Mouse (Mus musculus): ENCODE data around the gene Map3k7.
"Not testable (repeated sequence)": the region's sequence is repeated elsewhere in the genome, so short reads cannot be mapped to it uniquely, and the experiment has no call there.

Gene Map3k7

GRCm38 (mm10) chr4:32021131-32021530 lies 57.2 kb downstream of the Map3k7 start:
- no peak for DNase-seq (ENCODE audit: low read depth, low spot score)
- H3K27me3 ChIP-seq (ENCODE audit: control insufficient read depth, insufficient read depth, low read length, poor library complexity, severe bottlenecking): no peaks in the 10 kb centered on the region
- H3K36me3 ChIP-seq (ENCODE audit: control insufficient read depth, insufficient read depth, low read length, poor library complexity, severe bottlenecking): peaks cover 9% of the 10 kb centered on the region

GRCm38 (mm10) chr4:32022321-32022720 lies 58.4 kb downstream of the Map3k7 start:
- no peak for DNase-seq (ENCODE audit: low read depth, low spot score)
- Histone ChIP-seq H3K27me3 (ENCODE audit: control insufficient read depth, insufficient read depth, low read length, poor library complexity, severe bottlenecking) (no peaks in the 10 kb centered on the region), H3K36me3 (ENCODE audit: control insufficient read depth, insufficient read depth, low read length, poor library complexity, severe bottlenecking) (peaks cover 7% of the 10 kb centered on the region)

- DNase-seq (ENCODE audit: low read depth, low spot score); H3K27me3 ChIP-seq (ENCODE audit: control insufficient read depth, insufficient read depth, low read length, poor library complexity, severe bottlenecking); H3K36me3 ChIP-seq (ENCODE audit: control insufficient read depth, insufficient read depth, low read length, poor library complexity, severe bottlenecking): not testable (repeated sequence)
Measured at GRCm38 (mm10) chr4:32024170-32024569, 60.3 kb downstream of the Map3k7 start.

- DNase-seq (ENCODE audit: low read depth, low spot score): no peak
- Histone ChIP-seq H3K36me3 (ENCODE audit: control insufficient read depth, insufficient read depth, low read length, poor library complexity, severe bottlenecking) (no peaks in the 10 kb centered on the region), H3K27me3 (ENCODE audit: control insufficient read depth, insufficient read depth, low read length, poor library complexity, severe bottlenecking) (no peaks in the 10 kb centered on the region)
Measured at GRCm38 (mm10) chr4:32025105-32025504, 61.2 kb downstream of the Map3k7 start.

GRCm38 (mm10) chr4:32027094-32027493 lies 63.2 kb downstream of the Map3k7 start:
- no peak for DNase-seq (ENCODE audit: low read depth, low spot score)
- H3K27me3 ChIP-seq (ENCODE audit: control insufficient read depth, insufficient read depth, low read length, poor library complexity, severe bottlenecking): no peaks in the 10 kb centered on the region
- no peaks in the 10 kb centered on the region for H3K36me3 ChIP-seq (ENCODE audit: control insufficient read depth, insufficient read depth, low read length, poor library complexity, severe bottlenecking)

- H3K27me3 ChIP-seq (ENCODE audit: control insufficient read depth, insufficient read depth, low read length, poor library complexity, severe bottlenecking): no peaks in the 10 kb centered on the region
- H3K36me3 ChIP-seq (ENCODE audit: control insufficient read depth, insufficient read depth, low read length, poor library complexity, severe bottlenecking): no peaks in the 10 kb centered on the region
- no peak for DNase-seq (ENCODE audit: low read depth, low spot score)
Measured at GRCm38 (mm10) chr4:32037267-32037666, 73.4 kb downstream of the Map3k7 start.

GRCm38 (mm10) chr4:32041741-32042452 lies 78.0 kb downstream of the Map3k7 start:
- H3K27me3 ChIP-seq (ENCODE audit: control insufficient read depth, insufficient read depth, low read length, poor library complexity, severe bottlenecking): no peaks in the 10 kb centered on the region
- H3K36me3 ChIP-seq (ENCODE audit: control insufficient read depth, insufficient read depth, low read length, poor library complexity, severe bottlenecking): no peaks in the 10 kb centered on the region
- peak; percentile 26 for DNase-seq (ENCODE audit: low read depth, low spot score)

GRCm38 (mm10) chr4:32045234-32045633 lies 81.3 kb downstream of the Map3k7 start:
- no peak for DNase-seq (ENCODE audit: low read depth, low spot score)
- Histone ChIP-seq H3K27me3 (ENCODE audit: control insufficient read depth, insufficient read depth, low read length, poor library complexity, severe bottlenecking) (no peaks in the 10 kb centered on the region), H3K36me3 (ENCODE audit: control insufficient read depth, insufficient read depth, low read length, poor library complexity, severe bottlenecking) (no peaks in the 10 kb centered on the region)

- Histone ChIP-seq H3K36me3 (ENCODE audit: control insufficient read depth, insufficient read depth, low read length, poor library complexity, severe bottlenecking) (no peaks in the 10 kb centered on the region), H3K27me3 (ENCODE audit: control insufficient read depth, insufficient read depth, low read length, poor library complexity, severe bottlenecking) (no peaks in the 10 kb centered on the region)
- DNase-seq (ENCODE audit: low read depth, low spot score): no peak
Measured at GRCm38 (mm10) chr4:32049824-32050223, 85.9 kb downstream of the Map3k7 start.

GRCm38 (mm10) chr4:32053171-32053570 lies 89.3 kb downstream of the Map3k7 start:
- Histone ChIP-seq H3K27me3 (ENCODE audit: control insufficient read depth, insufficient read depth, low read length, poor library complexity, severe bottlenecking) (no peaks in the 10 kb centered on the region), H3K36me3 (ENCODE audit: control insufficient read depth, insufficient read depth, low read length, poor library complexity, severe bottlenecking) (no peaks in the 10 kb centered on the region)
- DNase-seq (ENCODE audit: low read depth, low spot score): no peak

GRCm38 (mm10) chr4:32055151-32056052 lies 91.5 kb downstream of the Map3k7 start:
- DNase-seq (ENCODE audit: low read depth, low spot score): peak; percentile 91
- Histone ChIP-seq H3K27me3 (ENCODE audit: control insufficient read depth, insufficient read depth, low read length, poor library complexity, severe bottlenecking) (no peaks in the 10 kb centered on the region), H3K36me3 (ENCODE audit: control insufficient read depth, insufficient read depth, low read length, poor library complexity, severe bottlenecking) (no peaks in the 10 kb centered on the region)

- Histone ChIP-seq H3K27me3 (ENCODE audit: control insufficient read depth, insufficient read depth, low read length, poor library complexity, severe bottlenecking) (no peaks in the 10 kb centered on the region), H3K36me3 (ENCODE audit: control insufficient read depth, insufficient read depth, low read length, poor library complexity, severe bottlenecking) (no peaks in the 10 kb centered on the region)
- DNase-seq (ENCODE audit: low read depth, low spot score): no peak
Measured at GRCm38 (mm10) chr4:32056441-32056840, 92.5 kb downstream of the Map3k7 start.

GRCm38 (mm10) chr4:32057102-32057501 lies 93.2 kb downstream of the Map3k7 start:
- Histone ChIP-seq H3K27me3 (ENCODE audit: control insufficient read depth, insufficient read depth, low read length, poor library complexity, severe bottlenecking) (no peaks in the 10 kb centered on the region), H3K36me3 (ENCODE audit: control insufficient read depth, insufficient read depth, low read length, poor library complexity, severe bottlenecking) (no peaks in the 10 kb centered on the region)
- DNase-seq (ENCODE audit: low read depth, low spot score): peak; percentile 75

GRCm38 (mm10) chr4:32060686-32061085 lies 96.8 kb downstream of the Map3k7 start:
- Histone ChIP-seq H3K27me3 (ENCODE audit: control insufficient read depth, insufficient read depth, low read length, poor library complexity, severe bottlenecking) (no peaks in the 10 kb centered on the region), H3K36me3 (ENCODE audit: control insufficient read depth, insufficient read depth, low read length, poor library complexity, severe bottlenecking) (no peaks in the 10 kb centered on the region)
- DNase-seq (ENCODE audit: low read depth, low spot score): no peak

- H3K36me3 ChIP-seq (ENCODE audit: control insufficient read depth, insufficient read depth, low read length, poor library complexity, severe bottlenecking): no peaks in the 10 kb centered on the region
- no peaks in the 10 kb centered on the region for H3K27me3 ChIP-seq (ENCODE audit: control insufficient read depth, insufficient read depth, low read length, poor library complexity, severe bottlenecking)
- no peak for DNase-seq (ENCODE audit: low read depth, low spot score)
Measured at GRCm38 (mm10) chr4:32062381-32063059, 98.6 kb downstream of the Map3k7 start.
